Mouse (Mus musculus): ENCODE results near the gene Tmc3. TPM values are rescaled to one million over a fixed set of nuclear protein-coding genes. Genes with fewer than 3 reads are reported as not detected.

Gene Tmc3
- polyA plus RNA-seq, 1 experiment from 2014 or later, result 0.23 TPM

- no peak overlapping the region for H3K4me3 ChIP-seq (replicated peaks; ENCODE audit: low read length)
- H3K9me3 ChIP-seq (ENCODE audit: control insufficient read depth, low read length), result no peaks in the 10 kb centered on the region
- H3K36me3 ChIP-seq (ENCODE audit: control insufficient read depth, insufficient read depth), result no peaks in the 10 kb centered on the region
- no peak overlapping the region for H3K9ac ChIP-seq (replicated peaks; ENCODE audit: low read depth, low read length)
- H3K4me1 ChIP-seq (replicated peaks; ENCODE audit: control insufficient read depth, insufficient read depth, low read length), result no peaks in the 10 kb centered on the region
- H3K27me3 ChIP-seq (replicated peaks; ENCODE audit: control insufficient read depth, insufficient read depth, low read length), result no peaks in the 10 kb centered on the region
- 74% methylated on average over 3 of the region's 3 CpGs for WGBS
- ATAC-seq, result no peak
- no peak overlapping the region for H3K27ac ChIP-seq (ENCODE audit: low read length)
- no peak overlapping the region for H3K4me2 ChIP-seq (ENCODE audit: low read length)
These were observed 30.5 kb downstream of the Tmc3 start for GRCm38 (mm10) chr7:83615272-83615671.

GRCm38 (mm10) chr7:83615815-83616214 is 31.1 kb downstream of the Tmc3 start:
- H3K4me2 ChIP-seq (ENCODE audit: low read length), result no peak overlapping the region
- H3K36me3 ChIP-seq (ENCODE audit: control insufficient read depth, insufficient read depth), result no peaks in the 10 kb centered on the region
- WGBS, result 94% methylated on average over 8 of the region's 8 CpGs
- no peak for ATAC-seq
- no peak overlapping the region for H3K4me3 ChIP-seq (replicated peaks; ENCODE audit: low read length)
- no peak overlapping the region for H3K27ac ChIP-seq (ENCODE audit: low read length)
- H3K27me3 ChIP-seq (replicated peaks; ENCODE audit: control insufficient read depth, insufficient read depth, low read length), result no peaks in the 10 kb centered on the region
- no peaks in the 10 kb centered on the region for H3K9me3 ChIP-seq (ENCODE audit: control insufficient read depth, low read length)
- no peak overlapping the region for H3K9ac ChIP-seq (replicated peaks; ENCODE audit: low read depth, low read length)
- H3K4me1 ChIP-seq (replicated peaks; ENCODE audit: control insufficient read depth, insufficient read depth, low read length), result no peaks in the 10 kb centered on the region

GRCm38 (mm10) chr7:83616268-83616667 is 31.5 kb downstream of the Tmc3 start:
- H3K9ac ChIP-seq (replicated peaks; ENCODE audit: low read depth, low read length), result no peak overlapping the region
- H3K4me1 ChIP-seq (replicated peaks; ENCODE audit: control insufficient read depth, insufficient read depth, low read length), result no peaks in the 10 kb centered on the region
- H3K27me3 ChIP-seq (replicated peaks; ENCODE audit: control insufficient read depth, insufficient read depth, low read length), result no peaks in the 10 kb centered on the region
- no peaks in the 10 kb centered on the region for H3K9me3 ChIP-seq (ENCODE audit: control insufficient read depth, low read length)
- ATAC-seq, result no peak
- no peak overlapping the region for H3K4me2 ChIP-seq (ENCODE audit: low read length)
- no peak overlapping the region for H3K4me3 ChIP-seq (replicated peaks; ENCODE audit: low read length)
- no peak overlapping the region for H3K27ac ChIP-seq (ENCODE audit: low read length)
- WGBS, result 89% methylated on average over 3 of the region's 3 CpGs
- H3K36me3 ChIP-seq (ENCODE audit: control insufficient read depth, insufficient read depth), result no peaks in the 10 kb centered on the region

GRCm38 (mm10) chr7:83618709-83619108 is 34.0 kb downstream of the Tmc3 start:
- no peak overlapping the region for H3K4me2 ChIP-seq (ENCODE audit: low read length)
- H3K9me3 ChIP-seq (ENCODE audit: control insufficient read depth, low read length), result no peaks in the 10 kb centered on the region
- no peaks in the 10 kb centered on the region for H3K4me1 ChIP-seq (replicated peaks; ENCODE audit: control insufficient read depth, insufficient read depth, low read length)
- H3K36me3 ChIP-seq (ENCODE audit: control insufficient read depth, insufficient read depth), result no peaks in the 10 kb centered on the region
- no peak overlapping the region for H3K4me3 ChIP-seq (replicated peaks; ENCODE audit: low read length)
- no peaks in the 10 kb centered on the region for H3K27me3 ChIP-seq (replicated peaks; ENCODE audit: control insufficient read depth, insufficient read depth, low read length)
- H3K9ac ChIP-seq (replicated peaks; ENCODE audit: low read depth, low read length), result no peak overlapping the region
- ATAC-seq, result no peak
- no peak overlapping the region for H3K27ac ChIP-seq (ENCODE audit: low read length)
- WGBS, result 90% methylated on average over 1 of the region's 1 CpGs

DNA sequence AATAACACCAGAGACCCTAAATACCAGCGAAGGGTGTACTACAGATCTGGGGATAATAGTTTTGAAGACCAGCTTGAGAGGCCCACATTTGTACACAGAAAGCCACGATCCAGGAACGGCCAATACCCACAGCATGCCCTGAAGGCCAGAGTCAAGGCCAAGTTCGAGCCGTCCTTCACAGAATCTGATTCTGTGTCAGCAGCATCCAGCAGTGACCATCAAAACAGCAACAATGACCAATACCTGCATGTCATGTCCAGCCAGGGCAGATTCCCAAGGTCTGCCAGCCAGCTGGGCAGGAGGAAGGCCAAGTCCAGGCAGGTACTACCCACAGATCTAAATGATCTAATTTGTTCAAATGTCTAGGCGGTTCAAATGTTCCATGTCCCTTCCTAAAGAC is 37.9 kb downstream of the Tmc3 start:
- H3K27me3 ChIP-seq (replicated peaks; ENCODE audit: control insufficient read depth, insufficient read depth, low read length), result no peaks in the 10 kb centered on the region
- no peak for ATAC-seq
- no peak overlapping the region for H3K4me2 ChIP-seq (ENCODE audit: low read length)
- no peaks in the 10 kb centered on the region for H3K9me3 ChIP-seq (ENCODE audit: control insufficient read depth, low read length)
- no peak overlapping the region for H3K4me3 ChIP-seq (replicated peaks; ENCODE audit: low read length)
- H3K4me1 ChIP-seq (replicated peaks; ENCODE audit: control insufficient read depth, insufficient read depth, low read length), result no peaks in the 10 kb centered on the region
- 92% methylated on average over 6 of the region's 6 CpGs for WGBS
- no peaks in the 10 kb centered on the region for H3K36me3 ChIP-seq (ENCODE audit: control insufficient read depth, insufficient read depth)
- no peak overlapping the region for H3K9ac ChIP-seq (replicated peaks; ENCODE audit: low read depth, low read length)
- no peak overlapping the region for H3K27ac ChIP-seq (ENCODE audit: low read length)

DNA sequence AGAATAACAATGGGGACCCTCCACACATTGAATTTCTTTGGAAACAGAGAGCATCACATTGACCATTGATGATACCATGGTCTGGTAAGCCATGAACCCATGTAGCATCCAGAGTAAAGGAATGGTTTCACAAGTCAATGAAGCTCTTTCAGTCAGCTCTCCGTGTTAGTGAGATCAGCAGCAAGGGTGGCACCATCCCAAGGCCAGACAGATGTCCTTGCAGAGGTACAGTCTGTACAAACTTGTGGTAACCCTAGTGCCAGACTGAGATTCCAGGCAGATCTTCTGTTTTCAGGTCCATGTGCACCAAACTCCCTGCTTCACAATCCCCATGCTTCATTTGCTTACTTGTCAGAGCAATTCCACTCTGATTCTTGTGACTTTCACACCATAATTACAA is 39.3 kb downstream of the Tmc3 start:
- Histone ChIP-seq H3K4me1 (replicated peaks; ENCODE audit: control insufficient read depth, insufficient read depth, low read length) (no peaks in the 10 kb centered on the region), H3K4me3 (replicated peaks; ENCODE audit: low read length) (no peak overlapping the region), H3K27ac (ENCODE audit: low read length) (no peak overlapping the region), H3K4me2 (ENCODE audit: low read length) (no peak overlapping the region), H3K9me3 (ENCODE audit: control insufficient read depth, low read length) (no peaks in the 10 kb centered on the region), H3K36me3 (ENCODE audit: control insufficient read depth, insufficient read depth) (no peaks in the 10 kb centered on the region), H3K9ac (replicated peaks; ENCODE audit: low read depth, low read length) (no peak overlapping the region), H3K27me3 (replicated peaks; ENCODE audit: control insufficient read depth, insufficient read depth, low read length) (no peaks in the 10 kb centered on the region)
- ATAC-seq, result no peak
- 78% methylated on average over 1 of the region's 1 CpGs for WGBS

GRCm38 (mm10) chr7:83626557-83627257 is 42.0 kb downstream of the Tmc3 start:
- no peaks in the 10 kb centered on the region for H3K9me3 ChIP-seq (ENCODE audit: control insufficient read depth, low read length)
- H3K27ac ChIP-seq (ENCODE audit: low read length), result no peak overlapping the region
- H3K4me2 ChIP-seq (ENCODE audit: low read length), result no peak overlapping the region
- no peak overlapping the region for H3K9ac ChIP-seq (replicated peaks; ENCODE audit: low read depth, low read length)
- no peak overlapping the region for H3K4me3 ChIP-seq (replicated peaks; ENCODE audit: low read length)
- ATAC-seq, result no peak
- H3K4me1 ChIP-seq (replicated peaks; ENCODE audit: control insufficient read depth, insufficient read depth, low read length), result peaks cover 7% of the 10 kb centered on the region
- H3K27me3 ChIP-seq (replicated peaks; ENCODE audit: control insufficient read depth, insufficient read depth, low read length), result no peaks in the 10 kb centered on the region
- H3K36me3 ChIP-seq (ENCODE audit: control insufficient read depth, insufficient read depth), result no peaks in the 10 kb centered on the region
- 93% methylated on average over 8 of the region's 8 CpGs for WGBS

DNA sequence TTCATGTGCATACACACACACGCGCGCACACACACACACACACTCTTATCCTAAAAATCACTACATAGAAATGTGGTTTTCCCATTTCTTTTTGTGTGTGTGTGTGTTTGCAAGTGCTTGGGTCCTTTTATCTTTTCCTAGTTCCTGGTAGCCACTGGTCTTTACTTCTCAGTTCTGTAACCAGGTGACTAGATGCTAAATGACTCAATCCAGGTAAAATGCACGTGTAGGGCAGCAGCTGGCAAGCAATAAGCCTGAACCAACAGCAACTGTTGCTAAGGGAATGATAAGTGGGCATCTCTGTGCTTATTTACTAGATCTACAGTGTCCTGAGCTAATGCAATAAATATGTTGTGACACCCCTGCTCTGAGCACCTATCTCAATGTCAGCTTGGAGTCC is 42.6 kb downstream of the Tmc3 start:
- 89% methylated on average over 4 of the region's 4 CpGs for WGBS
- H3K27ac ChIP-seq (ENCODE audit: low read length), result no peak overlapping the region
- H3K4me2 ChIP-seq (ENCODE audit: low read length), result no peak overlapping the region
- no peaks in the 10 kb centered on the region for H3K27me3 ChIP-seq (replicated peaks; ENCODE audit: control insufficient read depth, insufficient read depth, low read length)
- no peaks in the 10 kb centered on the region for H3K36me3 ChIP-seq (ENCODE audit: control insufficient read depth, insufficient read depth)
- no peak for ATAC-seq
- peaks cover 11% of the 10 kb centered on the region for H3K4me1 ChIP-seq (replicated peaks; ENCODE audit: control insufficient read depth, insufficient read depth, low read length)
- H3K4me3 ChIP-seq (replicated peaks; ENCODE audit: low read length), result no peak overlapping the region
- no peak overlapping the region for H3K9ac ChIP-seq (replicated peaks; ENCODE audit: low read depth, low read length)
- no peaks in the 10 kb centered on the region for H3K9me3 ChIP-seq (ENCODE audit: control insufficient read depth, low read length)

GRCm38 (mm10) chr7:83631073-83631827 is 46.5 kb downstream of the Tmc3 start:
- H3K27ac ChIP-seq (ENCODE audit: low read length), result peak overlapping the region; percentile 21; the same call in 1 of the 2 replicates
- ATAC-seq, result peak; percentile 32

More at GRCm38 (mm10) chr7:83631073-83631827, 46.5 kb downstream of the Tmc3 start:
- Histone ChIP-seq H3K9ac (replicated peaks; ENCODE audit: low read depth, low read length) (peak overlapping the region; percentile 64), H3K27me3 (replicated peaks; ENCODE audit: control insufficient read depth, insufficient read depth, low read length) (no peaks in the 10 kb centered on the region), H3K36me3 (ENCODE audit: control insufficient read depth, insufficient read depth) (no peaks in the 10 kb centered on the region), H3K4me1 (replicated peaks; ENCODE audit: control insufficient read depth, insufficient read depth, low read length) (peaks cover 17% of the 10 kb centered on the region), H3K9me3 (ENCODE audit: control insufficient read depth, low read length) (no peaks in the 10 kb centered on the region), H3K4me3 (replicated peaks; ENCODE audit: low read length) (peak overlapping the region; percentile 60), H3K4me2 (ENCODE audit: low read length) (peak overlapping the region; percentile 54)
- 9% methylated on average over 11 of the region's 11 CpGs for WGBS

Data from forebrain, embryonic 16.5 days (tissue).